Mouse (Mus musculus) embryonic facial prominence, embryonic 12.5 days (tissue): ENCODE measurements around the gene Znrf1. TPM values are rescaled to one million over a fixed set of nuclear protein-coding genes. Genes with fewer than 3 reads are reported as not detected.

Source experiments
- polyA plus RNA-seq: library from polyadenylated mRNA; unstranded; fragments of >200 nt; fragmentation: Nextera tagmentation; extraction: Ambion mirVana; gene quantifications from 2 replicates; pipeline ENCODE4 v1.2.1, GENCODE M21; 2016

Znrf1 gene
- polyA plus RNA-seq, 1 experiment from 2014 or later, result 79.5 TPM

Other genes starting within 250 kb of the Znrf1 start
- gene Rfwd3, start 235.9 kb upstream of the Znrf1 start, polyA plus RNA-seq, result 67.8 and 68.4 TPM in 2 replicates
- 0.25 and 0.35 TPM in 2 replicates for gene Mlkl, start 197.9 kb upstream of the Znrf1 start, polyA plus RNA-seq
- 0.10 TPM in 1 of 2 replicates, not detected in the other for gene Fa2h, start 142.3 kb upstream of the Znrf1 start, polyA plus RNA-seq
- gene Wdr59, start 14.0 kb upstream of the Znrf1 start, polyA plus RNA-seq, result 7.8 and 8.1 TPM in 2 replicates
- gene Ldhd, start 94.3 kb downstream of the Znrf1 start, polyA plus RNA-seq, result 0.29 and 0.52 TPM in 2 replicates
- gene Zfp1, start 107.3 kb downstream of the Znrf1 start, polyA plus RNA-seq, result 26.3 and 29.2 TPM in 2 replicates
- not detected in 2 replicates for gene Ctrb1, start 154.9 kb downstream of the Znrf1 start, polyA plus RNA-seq
- 40.0 and 41.1 TPM in 2 replicates for gene Bcar1, start 207.7 kb downstream of the Znrf1 start, polyA plus RNA-seq